Mouse (Mus musculus) liver, embryonic 11.5 days (tissue): ENCODE measurements around the gene Slc25a51. TPM values are rescaled to one million over a fixed set of nuclear protein-coding genes. Genes with fewer than 3 reads are reported as not detected.

ENCODE experiments used
- ATAC-seq: fragments of 200-750 bp; cut with Nextera tagmentation; replicated peaks from 2 replicates; pipeline ENCODE4 v1.8.0; 2017; ENCODE audit warnings: moderate number of reproducible peaks, mild to moderate bottlenecking, moderate TSS enrichment, moderate library complexity; ENCODE audit not compliant: low FRiP score
- DNase-seq: peaks from one replicate; pipeline ENCODE4 v3.0.0-alpha.2; 2017; ENCODE audit warnings: low spot score
- H3K27ac ChIP-seq: fragments of 300-500 bp; sonication (generic); 2 replicates; pipeline ENCODE4 v1.5.1; 2014; ENCODE audit warnings: mild to moderate bottlenecking, low read depth, low read length, control low read depth
- H3K27me3 ChIP-seq: fragments of 300-500 bp; sonication (generic); replicated peaks from 2 replicates; pipeline ENCODE4 v1.6.1; 2014; ENCODE audit warnings: low read length, mixed read lengths; ENCODE audit not compliant: control insufficient read depth, insufficient read depth
- H3K36me3 ChIP-seq: fragments of 300-500 bp; sonication (generic); 2 replicates; pipeline ENCODE4 v1.6.1; 2014; ENCODE audit warnings: mild to moderate bottlenecking, low read length, moderate library complexity, mixed read lengths; ENCODE audit not compliant: control insufficient read depth, insufficient read depth
- H3K4me1 ChIP-seq: fragments of 300-500 bp; sonication (generic); replicated peaks from 2 replicates; pipeline ENCODE4 v1.6.1; 2014; ENCODE audit warnings: low read length, mixed read lengths; ENCODE audit not compliant: control insufficient read depth, insufficient read depth
- H3K4me2 ChIP-seq: fragments of 300-500 bp; sonication (generic); 2 replicates; pipeline ENCODE4 v1.6.1; 2014; ENCODE audit warnings: mild to moderate bottlenecking, control low read depth, moderate library complexity
- H3K4me3 ChIP-seq: fragments of 300-500 bp; sonication (generic); 2 replicates; pipeline ENCODE4 v1.5.1; 2014; ENCODE audit warnings: low read depth, low read length, control low read depth
- H3K9ac ChIP-seq: fragments of 300-500 bp; sonication (generic); 2 replicates; pipeline ENCODE4 v1.6.1; 2014; ENCODE audit warnings: low read depth, low read length, control low read depth
- H3K9me3 ChIP-seq: fragments of 300-500 bp; sonication (generic); 2 replicates; pipeline ENCODE4 v1.6.1; 2016; ENCODE audit warnings: low read length, inconsistent platforms, mixed read lengths; ENCODE audit not compliant: control insufficient read depth
- WGBS: fragments of 180-500 bp; shearing (Covaris S2); extraction: QIAGEN DNeasy Blood & Tissue Kit; methylation state at CpG from one replicate; pipeline ENCODE4 v1.1.7; 2014; 5-methylcytosine and 5-hydroxymethylcytosine counted together
- polyA plus RNA-seq: library from polyadenylated mRNA; unstranded; fragments of >200 nt; fragmentation: Nextera tagmentation; extraction: Ambion mirVana; gene quantifications from 2 replicates; pipeline ENCODE4 v1.2.1, GENCODE M21; 2014

Slc25a51 gene
- polyA plus RNA-seq, 1 experiment from 2014 or later, result 81.6 TPM

- Histone ChIP-seq H3K9me3 (no peaks in the 10 kb centered on the region), H3K4me2 (no peak overlapping the region), H3K4me3 (no peak overlapping the region), H3K27me3 (no peaks in the 10 kb centered on the region), H3K36me3 (no peaks in the 10 kb centered on the region; the same call in 1 of the 2 replicates), H3K9ac (0 out of 2 replicates have a peak overlapping the region, but pooled peaks have one; percentile 12), H3K4me1 (peaks cover 5% of the 10 kb centered on the region), H3K27ac (no peak overlapping the region)
- DNase-seq (no peak), ATAC-seq (no peak)
- WGBS, result 81% methylated on average over 11 of the region's 11 CpGs
Measured at GRCm38 (mm10) chr4:45421519-45422260, 13.1 kb upstream of the Slc25a51 start.

GRCm38 (mm10) chr4:45420733-45421132, 12.2 kb upstream of the Slc25a51 start:
- H3K4me2 ChIP-seq, result no peak overlapping the region
- H3K9me3 ChIP-seq, result no peaks in the 10 kb centered on the region
- peaks cover 5% of the 10 kb centered on the region for H3K27me3 ChIP-seq
- no peak for ATAC-seq
- no peak for DNase-seq
- 75% methylated on average over 3 of the region's 3 CpGs for WGBS
- H3K27ac ChIP-seq, result no peak overlapping the region
- H3K36me3 ChIP-seq, result no peaks in the 10 kb centered on the region; the same call in 1 of the 2 replicates
- H3K4me1 ChIP-seq, result peaks cover 5% of the 10 kb centered on the region
- no peak overlapping the region for H3K9ac ChIP-seq
- no peak overlapping the region for H3K4me3 ChIP-seq

- WGBS, result 85% methylated on average over 4 of the region's 4 CpGs
- no peak overlapping the region for H3K9ac ChIP-seq
Measured at GRCm38 (mm10) chr4:45419051-45419450, 10.5 kb upstream of the Slc25a51 start.

GRCm38 (mm10) chr4:45418229-45418950, 9.8 kb upstream of the Slc25a51 start:
- DNase-seq (peak; percentile 58), ATAC-seq (no peak)
- H3K36me3 ChIP-seq, result no peaks in the 10 kb centered on the region; the same call in 1 of the 2 replicates
- peaks cover 5% of the 10 kb centered on the region; the same call in 1 of the 2 replicates for H3K4me1 ChIP-seq
- 24% methylated on average over 11 of the region's 11 CpGs for WGBS
- no peak overlapping the region for H3K4me3 ChIP-seq
- peaks cover 17% of the 10 kb centered on the region for H3K27me3 ChIP-seq
- H3K4me2 ChIP-seq, result no peak overlapping the region
- no peak overlapping the region for H3K9ac ChIP-seq
- H3K9me3 ChIP-seq, result no peaks in the 10 kb centered on the region
- H3K27ac ChIP-seq, result no peak overlapping the region

More at GRCm38 (mm10) chr4:45419051-45419450, 10.5 kb upstream of the Slc25a51 start:
- Histone ChIP-seq H3K27me3 (peaks cover 17% of the 10 kb centered on the region), H3K4me1 (peaks cover 5% of the 10 kb centered on the region), H3K4me3 (no peak overlapping the region), H3K9me3 (no peaks in the 10 kb centered on the region), H3K36me3 (no peaks in the 10 kb centered on the region; the same call in 1 of the 2 replicates), H3K27ac (no peak overlapping the region), H3K4me2 (no peak overlapping the region)
- ATAC-seq, result no peak
- DNase-seq, result no peak

- H3K27me3 ChIP-seq, result peaks cover 23% of the 10 kb centered on the region
- no peak overlapping the region for H3K9ac ChIP-seq
- WGBS, result 60% methylated on average over 7 of the region's 7 CpGs
- no peak overlapping the region for H3K4me2 ChIP-seq
- DNase-seq, result no peak
- peaks cover 5% of the 10 kb centered on the region; the same call in 1 of the 2 replicates for H3K4me1 ChIP-seq
- no peaks in the 10 kb centered on the region; the same call in 1 of the 2 replicates for H3K36me3 ChIP-seq
- no peak for ATAC-seq
- H3K4me3 ChIP-seq, result no peak overlapping the region
- no peaks in the 10 kb centered on the region for H3K9me3 ChIP-seq
- H3K27ac ChIP-seq, result no peak overlapping the region
Measured at GRCm38 (mm10) chr4:45416314-45416713, 7.7 kb upstream of the Slc25a51 start.

GRCm38 (mm10) chr4:45413674-45414338, 5.2 kb upstream of the Slc25a51 start:
- Histone ChIP-seq H3K9ac (no peak overlapping the region), H3K4me3 (no peak overlapping the region), H3K4me2 (no peak overlapping the region), H3K27ac (no peak overlapping the region), H3K9me3 (no peaks in the 10 kb centered on the region), H3K36me3 (no peaks in the 10 kb centered on the region), H3K27me3 (peaks cover 23% of the 10 kb centered on the region), H3K4me1 (peaks cover 3% of the 10 kb centered on the region)
- DNase-seq (no peak), ATAC-seq (no peak)
- WGBS, result 69% methylated on average over 9 of the region's 9 CpGs

GRCm38 (mm10) chr4:45412433-45413192, 4.0 kb upstream of the Slc25a51 start:
- DNase-seq (no peak), ATAC-seq (no peak)
- Histone ChIP-seq H3K9me3 (no peaks in the 10 kb centered on the region), H3K27me3 (peaks cover 23% of the 10 kb centered on the region), H3K36me3 (no peaks in the 10 kb centered on the region), H3K4me1 (no peaks in the 10 kb centered on the region; the same call in none of the 2 replicates), H3K27ac (no peak overlapping the region), H3K9ac (no peak overlapping the region), H3K4me2 (no peak overlapping the region), H3K4me3 (no peak overlapping the region)
- 69% methylated on average over 16 of the region's 16 CpGs for WGBS

GRCm38 (mm10) chr4:45411181-45411790, 2.7 kb upstream of the Slc25a51 start:
- ATAC-seq (no peak), DNase-seq (no peak)
- Histone ChIP-seq H3K9ac (no peak overlapping the region), H3K4me2 (no peak overlapping the region), H3K27me3 (peaks cover 22% of the 10 kb centered on the region), H3K9me3 (no peaks in the 10 kb centered on the region), H3K36me3 (no peaks in the 10 kb centered on the region), H3K4me3 (no peak overlapping the region), H3K4me1 (peaks cover 6% of the 10 kb centered on the region), H3K27ac (no peak overlapping the region)
- WGBS, result 80% methylated on average over 8 of the region's 8 CpGs
